Mouse (Mus musculus) hindbrain, embryonic 13.5 days (tissue): Measurements from ENCODE around the gene Cmbl. TPM values are rescaled to one million over a fixed set of nuclear protein-coding genes. Genes with fewer than 3 reads are reported as not detected.

ENCODE experiments used
- ATAC-seq: fragments of 200-750 bp; cut with Nextera tagmentation; 2 replicates; pipeline ENCODE4 v1.8.0; 2017; ENCODE audit warnings: moderate TSS enrichment; ENCODE audit not compliant: low FRiP score
- H3K27ac ChIP-seq: fragments of 300-500 bp; sonication (generic); 2 replicates; pipeline ENCODE4 v1.5.1; 2015; ENCODE audit warnings: inconsistent platforms, mild to moderate bottlenecking, moderate library complexity
- H3K27me3 ChIP-seq: fragments of 300-500 bp; sonication (generic); 2 replicates; pipeline ENCODE4 v1.6.1; 2015; ENCODE audit warnings: mild to moderate bottlenecking, inconsistent platforms
- H3K36me3 ChIP-seq: fragments of 300-500 bp; sonication (generic); 2 replicates; pipeline ENCODE4 v1.6.1; 2015; ENCODE audit warnings: mild to moderate bottlenecking, inconsistent platforms
- H3K4me1 ChIP-seq: fragments of 300-500 bp; sonication (generic); replicated peaks from 2 replicates; pipeline ENCODE4 v1.6.1; 2015; ENCODE audit warnings: inconsistent platforms
- H3K4me2 ChIP-seq: fragments of 300-500 bp; sonication (generic); 2 replicates; pipeline ENCODE4 v1.6.1; 2015; ENCODE audit warnings: inconsistent platforms, mild to moderate bottlenecking, moderate library complexity
- H3K4me3 ChIP-seq: fragments of 300-500 bp; sonication (generic); 2 replicates; pipeline ENCODE4 v1.5.1; 2015; ENCODE audit warnings: mild to moderate bottlenecking, inconsistent platforms
- H3K9ac ChIP-seq: fragments of 300-500 bp; sonication (generic); 2 replicates; pipeline ENCODE4 v1.6.1; 2015; ENCODE audit warnings: mild to moderate bottlenecking, inconsistent platforms
- H3K9me3 ChIP-seq: fragments of 300-500 bp; sonication (generic); 2 replicates; pipeline ENCODE4 v1.6.1; 2016; ENCODE audit warnings: inconsistent platforms
- WGBS: fragments of 180-500 bp; shearing (Covaris S2); methylation state at CpG from one replicate; pipeline ENCODE4 v1.1.7; 2015; 5-methylcytosine and 5-hydroxymethylcytosine counted together
- polyA plus RNA-seq: library from polyadenylated mRNA; unstranded; fragments of >200 nt; fragmentation: Nextera tagmentation; extraction: Ambion mirVana; gene quantifications from 2 replicates; pipeline ENCODE4 v1.2.1, GENCODE M21; 2015

Cmbl gene
- polyA plus RNA-seq = 5.9 and 6.1 TPM in 2 replicates

DNA sequence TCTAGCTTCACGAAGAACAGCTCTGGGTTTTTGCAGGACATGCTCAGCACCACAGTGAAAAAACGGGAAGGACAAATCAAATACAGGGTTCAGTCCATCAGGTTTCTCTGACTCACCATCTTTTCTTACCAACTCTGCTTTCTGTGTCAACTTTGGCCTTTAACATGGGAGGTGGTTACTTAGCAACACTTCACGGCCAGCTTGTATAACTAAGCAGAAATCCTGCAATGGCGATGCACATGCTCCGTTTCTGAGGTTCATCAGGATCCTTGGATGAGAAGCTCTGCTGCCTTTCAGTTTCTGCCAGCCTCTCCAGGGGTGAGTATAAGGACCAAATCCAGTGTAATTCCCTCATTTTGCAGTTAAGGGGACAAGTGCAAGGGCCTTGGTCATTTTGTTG is at the start of gene Cmbl:
Gene Cmbl, plus strand, starts transcription at position 206 of the 400 bp plus-strand sequence.
- 60% methylated on average over 5 of the region's 5 CpGs for WGBS

DNA sequence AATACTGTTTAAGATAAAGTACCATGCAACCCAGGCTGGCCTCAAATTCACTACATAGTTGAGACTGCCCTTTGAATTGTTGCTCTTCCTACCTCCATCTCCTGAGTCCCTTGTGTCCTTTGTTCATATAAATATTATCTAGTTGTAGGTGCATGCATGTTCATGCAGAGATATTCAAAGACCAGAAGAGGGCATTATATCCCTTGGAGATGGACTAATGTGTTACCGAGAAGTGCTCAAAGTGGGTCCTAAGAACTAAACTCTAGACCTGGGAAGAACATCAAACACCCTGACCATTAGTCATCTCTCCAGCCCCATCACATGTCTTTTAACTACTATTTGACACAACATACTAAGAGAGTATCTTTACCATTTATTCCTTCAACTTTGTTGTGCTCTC is 48.0 kb upstream of the Cmbl start:
- H3K4me2 ChIP-seq = no peak overlapping the region
- no peaks in the 10 kb centered on the region for H3K9me3 ChIP-seq
- H3K27ac ChIP-seq = no peak overlapping the region
- WGBS = 80% methylated on average over 1 of the region's 1 CpGs
- no peaks in the 10 kb centered on the region for H3K27me3 ChIP-seq
- no peak for ATAC-seq
- H3K9ac ChIP-seq = no peak overlapping the region
- H3K36me3 ChIP-seq = no peaks in the 10 kb centered on the region
- H3K4me1 ChIP-seq = peaks cover 3% of the 10 kb centered on the region; the same call in 1 of the 2 replicates
- H3K4me3 ChIP-seq = no peak overlapping the region

More for the DNA sequence above, at the start of gene Cmbl:
- H3K36me3 ChIP-seq = no peaks in the 10 kb centered on the region
- H3K27me3 ChIP-seq = no peaks in the 10 kb centered on the region
- H3K4me2 ChIP-seq = no peak within 1 kb of the TSS
- no peak within 1 kb of the TSS for H3K9ac ChIP-seq
- H3K4me3 ChIP-seq = no peak within 1 kb of the TSS
- H3K9me3 ChIP-seq = no peaks in the 10 kb centered on the region
- ATAC-seq = no peak
- no peak within 1 kb of the TSS for H3K27ac ChIP-seq
- H3K4me1 ChIP-seq = peaks cover 10% of the 10 kb centered on the region

DNA sequence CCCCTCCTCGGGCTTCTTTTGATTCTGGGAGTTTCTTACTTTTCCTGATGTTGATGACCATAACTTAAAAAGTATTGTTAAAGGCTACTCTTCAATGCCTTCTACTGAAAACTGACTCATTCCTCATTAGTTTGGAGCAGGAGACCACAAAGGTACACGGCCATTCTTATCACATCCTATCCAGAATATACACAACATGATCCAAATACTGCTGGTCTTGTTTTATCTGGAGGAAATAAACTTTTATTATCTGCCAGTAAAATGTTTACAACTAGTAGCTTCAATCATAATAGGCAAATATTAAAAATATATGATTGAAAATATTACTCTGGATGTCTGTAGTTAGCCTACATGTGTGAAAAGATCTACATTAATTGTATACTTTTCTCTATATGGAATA is 46.8 kb upstream of the Cmbl start:
- Histone ChIP-seq H3K9ac (no peak overlapping the region), H3K36me3 (no peaks in the 10 kb centered on the region), H3K27ac (no peak overlapping the region), H3K4me3 (no peak overlapping the region), H3K4me1 (peaks cover 6% of the 10 kb centered on the region; the same call in 1 of the 2 replicates), H3K4me2 (no peak overlapping the region), H3K9me3 (no peaks in the 10 kb centered on the region), H3K27me3 (no peaks in the 10 kb centered on the region)
- no peak for ATAC-seq
- 96% methylated on average over 2 of the region's 2 CpGs for WGBS

DNA sequence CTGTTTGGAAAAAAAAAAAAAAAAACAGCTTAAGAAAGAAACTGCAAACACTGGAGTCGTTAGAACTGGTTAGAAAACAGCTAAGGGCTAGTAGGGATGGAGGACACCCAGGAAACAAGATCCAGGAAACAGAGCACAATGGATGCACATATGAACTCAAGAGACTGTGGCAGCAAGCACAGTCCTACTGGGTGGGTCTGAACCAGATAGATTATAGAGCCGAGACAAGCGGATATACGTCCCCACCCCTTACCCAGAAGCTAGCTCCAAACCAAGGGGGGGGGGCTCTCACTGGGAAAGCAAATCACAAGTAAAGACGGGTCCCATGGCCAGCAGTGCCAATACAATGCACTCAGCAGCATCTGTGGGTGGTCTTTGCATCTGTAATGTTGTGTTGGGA is 46.2 kb upstream of the Cmbl start:
- Histone ChIP-seq H3K9me3 (no peaks in the 10 kb centered on the region), H3K27ac (no peak overlapping the region), H3K27me3 (no peaks in the 10 kb centered on the region), H3K9ac (no peak overlapping the region), H3K4me3 (no peak overlapping the region), H3K4me2 (no peak overlapping the region), H3K36me3 (no peaks in the 10 kb centered on the region), H3K4me1 (peaks cover 10% of the 10 kb centered on the region)
- no peak for ATAC-seq
- WGBS = 73% methylated on average over 5 of the region's 5 CpGs

DNA sequence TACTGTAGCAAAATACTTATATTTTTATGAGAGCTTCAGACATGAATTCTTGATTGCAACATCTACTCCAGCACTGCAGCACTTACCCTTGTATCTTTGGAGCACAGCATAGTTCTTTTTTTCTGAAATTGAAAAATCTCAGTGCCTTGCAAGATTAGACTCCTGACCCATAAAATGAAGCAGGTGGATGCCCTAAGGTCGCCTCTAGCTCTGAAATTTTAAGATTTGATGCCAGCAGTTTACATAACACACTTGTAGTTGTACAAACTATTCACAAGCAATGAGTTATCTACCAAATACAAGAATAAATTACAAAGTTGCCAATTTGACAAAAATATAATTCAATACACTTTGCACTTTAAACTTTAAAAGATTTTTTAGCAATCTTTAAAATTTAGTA is 38.7 kb upstream of the Cmbl start:
- Histone ChIP-seq H3K4me2 (no peak overlapping the region), H3K27me3 (no peaks in the 10 kb centered on the region), H3K4me1 (peaks cover 32% of the 10 kb centered on the region), H3K27ac (no peak overlapping the region), H3K9me3 (0 out of 2 replicates have a peak, but pooled peaks cover 4% of the 10 kb centered on the region), H3K9ac (no peak overlapping the region), H3K36me3 (peaks cover 2% of the 10 kb centered on the region; the same call in 1 of the 2 replicates), H3K4me3 (no peak overlapping the region)
- no peak for ATAC-seq
- WGBS = 90% methylated on average over 1 of the region's 1 CpGs

DNA sequence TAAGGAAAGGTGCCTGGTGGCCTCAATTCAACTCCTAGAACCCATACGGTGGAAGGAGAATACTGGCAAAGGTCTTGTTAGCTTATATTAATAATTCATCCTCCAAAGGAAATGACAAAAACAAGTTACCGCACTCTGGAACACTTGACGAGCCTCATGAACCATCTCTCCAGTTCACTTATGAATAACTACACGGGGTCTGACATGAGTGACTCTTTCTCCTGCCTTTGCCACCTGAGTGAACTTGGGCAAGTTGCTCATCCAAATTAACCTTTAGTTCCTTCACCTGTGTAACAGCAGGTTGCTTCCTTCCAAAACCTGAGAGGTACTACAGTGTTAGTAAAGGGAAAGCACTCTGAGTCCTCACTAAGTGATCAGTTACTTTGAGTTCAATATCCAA is 36.7 kb upstream of the Cmbl start:
- Histone ChIP-seq H3K27me3 (0 out of 2 replicates have a peak, but pooled peaks cover 3% of the 10 kb centered on the region), H3K4me1 (peaks cover 32% of the 10 kb centered on the region), H3K9me3 (0 out of 2 replicates have a peak, but pooled peaks cover 4% of the 10 kb centered on the region), H3K4me2 (peak overlapping the region; percentile 73), H3K4me3 (0 out of 2 replicates have a peak overlapping the region, but pooled peaks have one; percentile 5), H3K36me3 (peaks cover 2% of the 10 kb centered on the region; the same call in 1 of the 2 replicates), H3K27ac (no peak overlapping the region), H3K9ac (no peak overlapping the region)
- ATAC-seq = no peak
- 95% methylated on average over 4 of the region's 4 CpGs for WGBS

DNA sequence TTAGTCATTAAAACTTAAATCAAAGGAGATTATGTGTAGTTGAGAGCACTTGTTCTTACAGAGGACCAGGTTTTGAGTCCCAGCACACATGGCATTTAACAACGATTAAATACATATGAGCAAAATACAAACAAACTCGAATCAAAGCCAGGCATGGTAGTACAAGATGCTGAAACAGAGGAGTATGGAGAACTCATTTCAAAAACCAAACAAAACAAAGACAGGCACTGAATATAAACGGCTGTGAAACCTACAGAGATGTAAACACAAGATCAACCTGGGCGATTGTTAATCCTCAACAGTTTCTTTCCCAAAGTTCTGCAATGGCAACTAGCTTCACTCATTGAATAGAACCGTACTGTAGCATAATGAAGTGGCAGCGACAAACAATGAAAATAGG is 36.1 kb upstream of the Cmbl start:
- Histone ChIP-seq H3K9me3 (0 out of 2 replicates have a peak, but pooled peaks cover 4% of the 10 kb centered on the region), H3K4me2 (peak overlapping the region; percentile 73), H3K4me1 (peaks cover 27% of the 10 kb centered on the region), H3K9ac (peak overlapping the region; percentile 94), H3K27me3 (0 out of 2 replicates have a peak, but pooled peaks cover 3% of the 10 kb centered on the region), H3K4me3 (peak overlapping the region; percentile 95), H3K27ac (no peak overlapping the region), H3K36me3 (peaks cover 2% of the 10 kb centered on the region; the same call in 1 of the 2 replicates)
- no peak for ATAC-seq
- 35% methylated on average over 6 of the region's 6 CpGs for WGBS

DNA sequence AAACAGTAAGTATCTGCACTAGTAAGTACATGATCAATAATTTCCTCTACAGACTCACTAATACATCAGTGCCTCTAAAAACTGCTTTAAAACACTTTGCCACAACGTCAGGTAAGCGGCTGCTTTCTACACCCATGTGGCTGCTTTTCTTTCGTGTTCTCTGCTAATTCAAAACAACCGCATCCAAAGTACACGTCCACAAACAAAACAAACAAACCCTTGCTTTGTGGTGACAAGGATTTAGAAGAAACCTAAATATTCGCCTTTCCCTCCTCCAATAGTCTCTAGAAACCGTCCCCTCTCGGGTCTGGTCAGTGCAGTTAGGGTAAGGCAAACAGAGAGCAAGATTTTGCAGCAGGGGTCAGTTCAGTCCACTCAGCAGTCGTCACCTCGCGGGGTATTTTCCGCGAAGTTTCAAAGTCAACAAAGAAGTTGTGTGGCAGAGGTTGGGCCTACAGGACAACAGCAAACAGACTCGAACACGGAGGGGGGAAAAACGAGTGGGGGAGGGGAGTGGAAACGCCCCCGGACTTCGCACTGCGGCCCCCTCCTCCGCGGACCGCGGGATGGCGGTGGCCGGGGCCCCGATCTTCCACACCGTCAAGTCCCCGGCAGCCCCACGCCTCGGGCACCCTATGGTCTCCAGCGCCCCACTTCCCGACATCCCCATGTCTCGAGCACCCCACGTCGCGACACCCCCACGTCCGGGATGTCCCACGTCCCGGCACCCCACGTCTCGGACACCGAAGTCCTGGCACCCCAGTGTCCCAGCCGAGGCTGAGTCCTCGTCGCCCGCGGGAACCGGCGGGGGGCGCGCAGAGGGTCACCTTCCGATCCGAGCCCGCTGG is 35.2 kb upstream of the Cmbl start:
- Histone ChIP-seq H3K27me3 (0 out of 2 replicates have a peak, but pooled peaks cover 3% of the 10 kb centered on the region), H3K4me1 (peaks cover 22% of the 10 kb centered on the region), H3K4me2 (peak overlapping the region; percentile 73), H3K9ac (peak overlapping the region; percentile 94), H3K36me3 (peaks cover 2% of the 10 kb centered on the region; the same call in 1 of the 2 replicates), H3K4me3 (peak overlapping the region; percentile 95), H3K9me3 (0 out of 2 replicates have a peak, but pooled peaks cover 4% of the 10 kb centered on the region), H3K27ac (peak overlapping the region; percentile 98)
- under 1% methylated on average over 50 of the region's 56 CpGs for WGBS
- ATAC-seq = peak; percentile 60

DNA sequence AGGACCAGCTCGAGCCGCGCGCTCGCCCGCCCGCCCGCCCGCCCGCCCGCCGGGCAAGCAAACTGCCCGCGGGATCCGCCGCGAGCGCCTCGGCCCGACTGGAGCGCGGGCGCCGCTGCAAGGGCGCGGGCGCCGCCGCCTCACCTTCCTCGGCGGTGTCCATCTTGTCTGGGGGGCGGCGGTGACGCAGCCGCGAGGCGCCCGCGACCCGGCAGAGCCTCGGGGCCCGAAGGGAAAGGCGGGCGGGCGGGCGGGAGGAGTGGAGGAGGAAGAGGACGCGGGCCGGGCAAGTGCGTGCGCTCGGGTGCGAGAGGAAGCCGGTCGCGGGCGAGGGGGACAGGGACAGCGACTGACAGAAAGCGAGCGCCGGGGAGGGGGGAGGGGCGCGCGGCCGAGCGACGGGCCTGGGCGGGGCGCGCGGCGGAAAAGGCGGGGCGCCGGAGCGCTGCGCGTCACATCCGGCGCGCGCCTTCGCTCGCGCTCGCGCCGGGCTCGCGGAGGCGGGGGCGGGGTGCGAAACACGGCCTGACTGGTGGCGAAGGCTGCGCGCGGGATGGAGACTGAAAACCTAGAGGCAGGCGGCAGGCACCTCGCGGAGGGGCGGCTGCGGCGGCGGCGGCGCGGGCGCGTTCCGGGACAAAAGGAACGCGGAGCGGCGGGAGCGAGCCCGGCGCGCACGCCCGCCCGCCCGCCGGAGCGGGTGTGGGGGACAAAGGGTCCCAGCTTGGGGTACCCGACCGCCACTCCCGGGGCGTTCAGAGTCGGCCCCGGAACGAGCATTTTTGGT is 34.3 kb upstream of the Cmbl start, which contains the start of gene March6:
Gene March6, minus strand, starts transcription at position 395 of the 787 bp plus-strand sequence.
- Histone ChIP-seq H3K27me3 (0 out of 2 replicates have a peak, but pooled peaks cover 3% of the 10 kb centered on the region), H3K27ac (peak within 1 kb of the TSS; percentile 98), H3K9ac (peak within 1 kb of the TSS; percentile 94), H3K4me3 (peak within 1 kb of the TSS; percentile 95), H3K4me1 (peaks cover 30% of the 10 kb centered on the region), H3K36me3 (peaks cover 2% of the 10 kb centered on the region; the same call in 1 of the 2 replicates), H3K4me2 (peak within 1 kb of the TSS; percentile 73), H3K9me3 (0 out of 2 replicates have a peak, but pooled peaks cover 4% of the 10 kb centered on the region)
- under 1% methylated on average over 77 of the region's 132 CpGs for WGBS
- ATAC-seq = peak; percentile 94

DNA sequence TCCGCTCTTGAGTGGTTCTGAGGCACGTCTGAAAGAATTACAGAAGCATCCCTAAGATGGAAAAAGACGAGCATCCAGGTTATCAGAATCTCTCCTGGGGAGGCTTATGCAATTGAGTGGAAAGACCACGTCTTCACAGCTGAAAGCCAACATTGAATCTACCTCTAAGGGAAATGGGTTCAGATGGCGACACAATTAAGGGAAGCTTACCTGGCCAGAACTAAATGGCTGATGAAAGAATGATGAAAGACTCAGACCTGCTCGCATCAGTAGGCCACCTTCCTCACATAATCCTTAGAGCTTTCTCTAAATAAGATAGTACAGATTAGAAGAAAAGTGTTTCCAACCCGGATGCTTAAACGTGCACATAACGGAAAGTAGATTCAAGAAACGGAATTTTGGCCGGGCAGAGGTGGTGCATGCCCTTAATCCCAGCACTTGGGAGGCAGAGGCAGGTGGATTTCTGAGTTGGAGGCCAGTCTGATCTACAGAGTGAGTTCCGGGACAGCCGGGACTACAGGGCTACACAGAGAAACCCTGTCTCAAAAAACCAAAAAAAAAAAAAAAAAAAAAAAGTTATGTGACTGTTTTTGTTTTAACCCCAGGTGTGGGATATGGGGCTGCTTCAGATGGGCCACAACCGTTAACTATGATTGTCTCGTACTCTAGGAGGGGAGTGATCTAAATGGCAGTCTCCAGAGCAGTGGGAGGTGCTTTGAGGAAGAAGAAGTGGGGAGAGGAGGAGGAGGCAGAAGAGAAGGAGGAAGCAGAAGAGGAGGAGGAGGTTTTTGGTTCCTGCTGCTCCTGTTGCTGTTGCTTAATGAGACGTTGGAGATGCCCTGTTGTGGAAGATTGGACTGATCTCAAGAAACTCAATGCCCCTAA is 33.5 kb upstream of the Cmbl start:
- Histone ChIP-seq H3K27me3 (0 out of 2 replicates have a peak, but pooled peaks cover 3% of the 10 kb centered on the region), H3K4me3 (peak overlapping the region; percentile 95), H3K9me3 (0 out of 2 replicates have a peak, but pooled peaks cover 4% of the 10 kb centered on the region), H3K9ac (peak overlapping the region; percentile 94), H3K4me1 (peaks cover 39% of the 10 kb centered on the region), H3K27ac (peak overlapping the region; percentile 98), H3K36me3 (peaks cover 2% of the 10 kb centered on the region; the same call in 1 of the 2 replicates), H3K4me2 (peak overlapping the region; percentile 61)
- ATAC-seq = no peak
- 21% methylated on average over 16 of the region's 16 CpGs for WGBS
